Mouse (Mus musculus) B cell, adult 2 months (primary cell): ENCODE data around the gene Phlpp1.

ENCODE experiments used
- DNase-seq, 2 experiments: peaks; one replicate each; pipeline ENCODE4 v3.0.0; 2022

Gene Phlpp1

DNA sequence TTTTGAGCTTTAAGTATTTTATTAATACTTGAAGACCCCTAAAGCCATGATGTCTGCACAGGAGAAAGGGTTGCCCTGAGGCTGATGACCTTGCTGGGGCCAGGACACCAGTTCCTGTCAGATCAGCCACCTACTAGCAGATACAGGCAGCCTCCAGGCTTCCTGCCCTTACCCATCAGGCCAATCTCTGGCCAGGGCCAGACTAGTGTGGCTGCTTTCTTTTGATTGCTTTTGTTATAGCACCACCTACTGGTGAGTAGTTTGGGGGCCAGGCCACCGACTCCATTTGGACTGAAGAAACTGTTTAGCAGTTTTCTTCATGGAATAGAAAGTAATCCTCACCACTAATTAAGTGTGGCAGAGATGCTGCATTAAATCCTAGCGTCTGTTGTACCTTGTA lies 223.9 kb downstream of the Phlpp1 start:
- DNase-seq = peak; percentile 73 to 74

DNA sequence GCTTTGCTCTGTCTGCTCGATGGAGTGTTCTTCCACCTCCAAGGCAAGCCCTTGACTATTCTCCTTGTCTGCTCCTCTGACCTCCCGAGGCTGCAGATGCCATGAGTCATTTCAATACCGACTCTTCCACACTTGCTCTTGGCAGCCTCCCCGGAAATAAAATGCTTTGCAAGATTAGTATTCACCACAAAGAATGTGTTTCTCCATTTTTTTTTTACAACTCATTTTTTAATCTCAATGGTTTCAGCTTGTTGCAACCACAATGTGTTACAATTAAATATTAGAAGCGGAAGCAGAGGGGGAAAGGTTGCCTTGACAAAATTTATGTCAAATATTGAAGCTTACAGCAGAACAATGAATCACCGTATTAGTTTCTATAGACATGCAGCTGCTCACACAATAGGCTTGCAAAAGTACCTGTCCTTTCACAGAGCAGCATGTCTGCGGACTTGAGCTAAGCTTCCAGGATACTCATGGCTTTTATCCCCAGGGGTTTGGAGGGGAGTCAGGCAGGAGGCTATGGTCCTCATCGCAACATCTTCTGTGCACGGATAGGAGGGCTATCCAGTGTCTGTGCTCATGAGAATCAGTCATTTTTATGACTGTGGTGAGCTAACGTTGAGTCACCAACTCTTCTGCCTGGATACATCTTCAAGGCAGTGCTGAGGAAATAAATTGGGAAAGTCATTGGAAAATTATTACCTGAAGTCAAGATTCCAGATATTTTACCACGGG lies 229.5 kb downstream of the Phlpp1 start:
- no peak for DNase-seq

DNA sequence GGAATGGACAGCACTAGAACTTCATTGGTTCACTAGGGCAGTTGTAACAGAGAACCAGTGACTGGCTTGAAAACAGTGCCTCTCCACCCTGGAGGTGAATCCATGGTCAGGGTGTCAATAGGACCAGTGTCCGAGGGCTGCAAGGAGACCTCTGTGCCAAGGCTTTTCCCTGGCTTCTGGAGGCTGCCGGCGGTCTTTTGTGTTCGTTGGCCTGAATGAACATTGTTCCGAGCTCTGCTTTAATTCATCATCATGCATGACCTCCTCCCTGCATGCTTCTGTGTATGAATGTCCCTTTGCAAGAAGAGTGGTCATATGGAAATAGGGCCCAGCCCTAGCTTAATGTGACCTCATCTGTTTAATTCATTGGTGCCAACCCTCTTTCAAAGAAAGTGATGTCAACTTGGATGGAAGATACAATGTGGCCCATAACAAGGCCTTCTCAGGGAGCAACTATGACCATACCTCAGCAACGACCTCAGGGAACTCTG lies 231.5 kb downstream of the Phlpp1 start:
- no peak for DNase-seq

DNA sequence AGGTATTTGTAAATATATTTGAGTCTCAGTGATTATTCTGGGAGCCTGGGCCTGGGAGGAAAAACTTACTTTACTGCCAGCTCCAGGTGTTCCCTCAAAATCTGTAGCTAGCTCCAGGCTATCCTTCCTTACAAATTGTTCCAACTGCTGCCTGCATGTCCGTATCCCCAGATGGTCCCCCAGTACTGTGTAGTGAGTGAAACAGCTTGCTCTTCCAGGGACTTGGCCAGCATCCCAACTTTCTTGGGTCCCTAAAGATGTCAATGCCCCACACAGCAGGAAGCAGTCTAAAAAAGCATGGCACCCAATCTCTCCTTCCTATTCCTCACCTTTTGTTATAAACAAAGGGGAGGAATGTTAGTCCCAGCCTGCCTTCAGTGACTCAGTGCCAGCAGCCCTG lies 235.3 kb downstream of the Phlpp1 start:
- DNase-seq = no peak

GRCm38 (mm10) chr1:106407963-106408440 lies 236.4 kb downstream of the Phlpp1 start:
- no peak for DNase-seq

GRCm38 (mm10) chr1:106410858-106411257 lies 239.3 kb downstream of the Phlpp1 start:
- DNase-seq = no peak

DNA sequence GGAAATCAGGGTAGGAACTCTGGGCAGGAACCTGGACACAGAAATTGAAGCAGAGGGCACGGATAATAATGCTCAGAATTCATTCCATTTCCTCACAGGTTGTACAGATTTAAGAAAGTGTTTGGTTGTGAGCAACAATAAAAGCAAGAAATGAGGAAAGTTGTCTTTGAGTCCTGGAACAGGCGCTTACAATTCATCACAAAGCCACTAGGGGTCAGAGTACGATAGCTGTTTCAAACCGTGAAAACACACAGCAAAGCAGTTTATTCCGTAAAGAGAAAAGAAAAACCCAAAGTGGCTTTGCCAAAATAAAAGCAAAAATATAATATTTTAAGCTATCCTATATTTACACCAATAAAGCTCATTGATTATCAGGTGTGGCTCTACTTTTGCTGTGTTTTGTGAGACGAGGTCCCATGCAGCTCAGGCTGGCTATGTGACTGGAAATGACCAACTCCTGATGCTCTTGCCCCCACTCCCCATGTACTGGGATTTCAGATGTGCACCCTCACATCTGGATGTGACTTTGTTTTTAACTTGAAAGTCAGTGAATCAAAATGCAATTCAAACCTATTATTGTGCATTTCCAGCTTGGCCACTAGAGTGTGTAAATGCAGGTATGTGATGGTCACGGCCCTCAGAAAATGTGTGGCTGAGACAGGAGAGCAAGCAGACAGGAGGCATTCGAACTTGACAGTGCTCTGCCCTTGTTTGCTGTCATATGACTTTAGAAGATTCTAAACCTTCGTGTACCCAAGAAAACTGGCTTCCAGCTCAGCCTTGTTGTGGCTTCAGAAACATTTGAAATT lies 253.8 kb downstream of the Phlpp1 start:
- DNase-seq = peak; percentile 57 to 58

GRCm38 (mm10) chr1:106428170-106428569 lies 256.6 kb downstream of the Phlpp1 start:
- no peak for DNase-seq

GRCm38 (mm10) chr1:106428580-106428979 lies 257.0 kb downstream of the Phlpp1 start:
- no peak for DNase-seq

DNA sequence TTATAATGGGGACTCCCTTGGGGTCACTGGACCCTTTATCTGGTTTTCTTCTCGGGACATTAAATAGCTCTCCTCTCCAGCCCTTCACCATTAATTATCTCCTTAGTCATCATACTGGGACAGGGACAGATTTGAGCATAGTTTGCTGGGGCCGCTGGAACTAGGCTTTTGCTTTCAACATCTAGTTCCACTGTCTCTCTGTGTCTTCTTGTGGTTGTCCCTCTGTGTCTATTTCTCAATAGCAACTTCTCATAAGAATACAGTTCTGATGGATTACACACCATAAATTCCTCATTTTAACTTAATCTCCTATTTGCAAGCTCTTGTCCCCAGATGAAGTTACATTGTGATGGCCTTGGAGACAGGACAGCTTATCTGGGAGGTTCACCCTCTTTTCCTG lies 262.0 kb downstream of the Phlpp1 start:
- DNase-seq = no peak
